Mouse (Mus musculus) olfactory bulb, adult 2 months (tissue): Measurements from ENCODE around the gene Prkcb.

ENCODE experiments used
- CTCF ChIP-seq: fragments of 200-500 bp; IDR thresholded peaks from 2 replicates; pipeline ENCODE4 v1.5.1; 2012; ENCODE audit warnings: low read depth, mild to moderate bottlenecking, low read length, moderate library complexity; ENCODE audit not compliant: insufficient read depth
- POLR2A ChIP-seq: fragments of 200-500 bp; IDR thresholded peaks from 2 replicates; pipeline ENCODE4 v1.6.1; 2012; ENCODE audit warnings: mild to moderate bottlenecking, low read depth, low read length, moderate library complexity; ENCODE audit not compliant: insufficient read depth

- no peak for TF ChIP-seq CTCF
- no peak for TF ChIP-seq POLR2A
These were observed 32.4 kb downstream of the Prkcb start for GRCm38 (mm10) chr7:122320843-122321544.
